Mouse (Mus musculus): Measurements from ENCODE around the gene Arfip1. TPM values are rescaled to one million over a fixed set of nuclear protein-coding genes. Genes with fewer than 3 reads are reported as not detected.

Arfip1 gene
- polyA plus RNA-seq, 1 experiment from 2014 or later, result 47.2 TPM

GRCm38 (mm10) chr3:84504291-84504690 lies 78.1 kb downstream of the Arfip1 start:
- Histone ChIP-seq H3K27ac (replicated peaks; ENCODE audit: low read depth, low read length) (no peak overlapping the region), H3K36me3 (replicated peaks; ENCODE audit: control insufficient read depth, insufficient read depth, low read depth, low read length) (no peaks in the 10 kb centered on the region), H3K4me1 (ENCODE audit: control insufficient read depth, insufficient read depth, low read length) (no peaks in the 10 kb centered on the region), H3K4me3 (ENCODE audit: low read depth, low read length) (no peak overlapping the region), H3K27me3 (ENCODE audit: control insufficient read depth, insufficient read depth, low read length) (no peaks in the 10 kb centered on the region), H3K9ac (replicated peaks; ENCODE audit: low read length) (no peak overlapping the region), H3K9me3 (replicated peaks; ENCODE audit: control insufficient read depth, low read length) (no peaks in the 10 kb centered on the region), H3K4me2 (ENCODE audit: low read depth, low read length) (no peak overlapping the region)
- DNase-seq (ENCODE audit: low spot score) (no peak), ATAC-seq (replicated peaks; ENCODE audit: insufficient number of reproducible peaks, low FRiP score, low TSS enrichment, low read depth) (no peak)
- WGBS, result 92% methylated on average over 8 of the region's 8 CpGs

GRCm38 (mm10) chr3:84502101-84502500 lies 80.3 kb downstream of the Arfip1 start:
- WGBS, result 44% methylated on average over 2 of the region's 2 CpGs
- no peak for DNase-seq (ENCODE audit: low spot score)
- Histone ChIP-seq H3K27me3 (ENCODE audit: control insufficient read depth, insufficient read depth, low read length) (no peaks in the 10 kb centered on the region), H3K4me3 (ENCODE audit: low read depth, low read length) (no peak overlapping the region), H3K9me3 (replicated peaks; ENCODE audit: control insufficient read depth, low read length) (no peaks in the 10 kb centered on the region), H3K36me3 (replicated peaks; ENCODE audit: control insufficient read depth, insufficient read depth, low read depth, low read length) (no peaks in the 10 kb centered on the region), H3K4me2 (ENCODE audit: low read depth, low read length) (no peak overlapping the region), H3K9ac (replicated peaks; ENCODE audit: low read length) (no peak overlapping the region), H3K27ac (replicated peaks; ENCODE audit: low read depth, low read length) (no peak overlapping the region), H3K4me1 (ENCODE audit: control insufficient read depth, insufficient read depth, low read length) (no peaks in the 10 kb centered on the region)
- ATAC-seq (replicated peaks; ENCODE audit: insufficient number of reproducible peaks, low FRiP score, low TSS enrichment, low read depth), result no peak

GRCm38 (mm10) chr3:84500491-84500890 lies 81.9 kb downstream of the Arfip1 start:
- Histone ChIP-seq H3K27me3 (ENCODE audit: control insufficient read depth, insufficient read depth, low read length) (no peaks in the 10 kb centered on the region), H3K4me2 (ENCODE audit: low read depth, low read length) (no peak overlapping the region), H3K27ac (replicated peaks; ENCODE audit: low read depth, low read length) (no peak overlapping the region), H3K9me3 (replicated peaks; ENCODE audit: control insufficient read depth, low read length) (no peaks in the 10 kb centered on the region), H3K36me3 (replicated peaks; ENCODE audit: control insufficient read depth, insufficient read depth, low read depth, low read length) (no peaks in the 10 kb centered on the region), H3K4me1 (ENCODE audit: control insufficient read depth, insufficient read depth, low read length) (no peaks in the 10 kb centered on the region), H3K4me3 (ENCODE audit: low read depth, low read length) (no peak overlapping the region), H3K9ac (replicated peaks; ENCODE audit: low read length) (no peak overlapping the region)
- 68% methylated on average over 10 of the region's 10 CpGs for WGBS
- DNase-seq (ENCODE audit: low spot score) (no peak), ATAC-seq (replicated peaks; ENCODE audit: insufficient number of reproducible peaks, low FRiP score, low TSS enrichment, low read depth) (no peak)

GRCm38 (mm10) chr3:84497718-84498117 lies 84.7 kb downstream of the Arfip1 start:
- Histone ChIP-seq H3K9me3 (replicated peaks; ENCODE audit: control insufficient read depth, low read length) (no peaks in the 10 kb centered on the region), H3K4me3 (ENCODE audit: low read depth, low read length) (no peak overlapping the region), H3K36me3 (replicated peaks; ENCODE audit: control insufficient read depth, insufficient read depth, low read depth, low read length) (no peaks in the 10 kb centered on the region), H3K9ac (replicated peaks; ENCODE audit: low read length) (no peak overlapping the region), H3K4me1 (ENCODE audit: control insufficient read depth, insufficient read depth, low read length) (no peaks in the 10 kb centered on the region), H3K27me3 (ENCODE audit: control insufficient read depth, insufficient read depth, low read length) (no peaks in the 10 kb centered on the region), H3K4me2 (ENCODE audit: low read depth, low read length) (no peak overlapping the region), H3K27ac (replicated peaks; ENCODE audit: low read depth, low read length) (no peak overlapping the region)
- WGBS, result 70% methylated on average over 11 of the region's 11 CpGs
- DNase-seq (ENCODE audit: low spot score) (no peak), ATAC-seq (replicated peaks; ENCODE audit: insufficient number of reproducible peaks, low FRiP score, low TSS enrichment, low read depth) (no peak)

- Histone ChIP-seq H3K27me3 (ENCODE audit: control insufficient read depth, insufficient read depth, low read length) (no peaks in the 10 kb centered on the region), H3K27ac (replicated peaks; ENCODE audit: low read depth, low read length) (no peak overlapping the region), H3K9me3 (replicated peaks; ENCODE audit: control insufficient read depth, low read length) (no peaks in the 10 kb centered on the region), H3K4me2 (ENCODE audit: low read depth, low read length) (no peak overlapping the region), H3K9ac (replicated peaks; ENCODE audit: low read length) (no peak overlapping the region), H3K4me3 (ENCODE audit: low read depth, low read length) (no peak overlapping the region), H3K4me1 (ENCODE audit: control insufficient read depth, insufficient read depth, low read length) (no peaks in the 10 kb centered on the region), H3K36me3 (replicated peaks; ENCODE audit: control insufficient read depth, insufficient read depth, low read depth, low read length) (no peaks in the 10 kb centered on the region)
- WGBS, result 90% methylated on average over 8 of the region's 8 CpGs
- ATAC-seq (replicated peaks; ENCODE audit: insufficient number of reproducible peaks, low FRiP score, low TSS enrichment, low read depth) (no peak), DNase-seq (ENCODE audit: low spot score) (no peak)
Measured at GRCm38 (mm10) chr3:84492657-84493056, 89.8 kb downstream of the Arfip1 start.

GRCm38 (mm10) chr3:84492148-84492547 lies 90.3 kb downstream of the Arfip1 start:
- Histone ChIP-seq H3K4me2 (ENCODE audit: low read depth, low read length) (no peak overlapping the region), H3K36me3 (replicated peaks; ENCODE audit: control insufficient read depth, insufficient read depth, low read depth, low read length) (no peaks in the 10 kb centered on the region), H3K4me3 (ENCODE audit: low read depth, low read length) (no peak overlapping the region), H3K27ac (replicated peaks; ENCODE audit: low read depth, low read length) (no peak overlapping the region), H3K9ac (replicated peaks; ENCODE audit: low read length) (no peak overlapping the region), H3K9me3 (replicated peaks; ENCODE audit: control insufficient read depth, low read length) (no peaks in the 10 kb centered on the region), H3K4me1 (ENCODE audit: control insufficient read depth, insufficient read depth, low read length) (no peaks in the 10 kb centered on the region), H3K27me3 (ENCODE audit: control insufficient read depth, insufficient read depth, low read length) (no peaks in the 10 kb centered on the region)
- no peak for DNase-seq (ENCODE audit: low spot score)
- WGBS, result 85% methylated on average over 4 of the region's 4 CpGs
- ATAC-seq (replicated peaks; ENCODE audit: insufficient number of reproducible peaks, low FRiP score, low TSS enrichment, low read depth), result no peak

- WGBS, result 32% methylated on average over 6 of the region's 6 CpGs
- DNase-seq (ENCODE audit: low spot score), result no peak
Measured at GRCm38 (mm10) chr3:84488716-84489115, 93.7 kb downstream of the Arfip1 start.

GRCm38 (mm10) chr3:84484891-84485290 lies 97.5 kb downstream of the Arfip1 start:
- DNase-seq (ENCODE audit: low spot score), result no peak
- no peak for ATAC-seq (replicated peaks; ENCODE audit: insufficient number of reproducible peaks, low FRiP score, low TSS enrichment, low read depth)
- Histone ChIP-seq H3K4me2 (ENCODE audit: low read depth, low read length) (no peak overlapping the region), H3K9me3 (replicated peaks; ENCODE audit: control insufficient read depth, low read length) (no peaks in the 10 kb centered on the region), H3K27ac (replicated peaks; ENCODE audit: low read depth, low read length) (no peak overlapping the region), H3K4me1 (ENCODE audit: control insufficient read depth, insufficient read depth, low read length) (no peaks in the 10 kb centered on the region; the same call in 1 of the 2 replicates), H3K36me3 (replicated peaks; ENCODE audit: control insufficient read depth, insufficient read depth, low read depth, low read length) (no peaks in the 10 kb centered on the region), H3K4me3 (ENCODE audit: low read depth, low read length) (no peak overlapping the region), H3K27me3 (ENCODE audit: control insufficient read depth, insufficient read depth, low read length) (peaks cover 7% of the 10 kb centered on the region; the same call in 1 of the 2 replicates), H3K9ac (replicated peaks; ENCODE audit: low read length) (no peak overlapping the region)
- 74% methylated on average over 3 of the region's 3 CpGs for WGBS

More at GRCm38 (mm10) chr3:84488716-84489115, 93.7 kb downstream of the Arfip1 start:
- no peak overlapping the region for H3K4me2 ChIP-seq (ENCODE audit: low read depth, low read length)
- ATAC-seq (replicated peaks; ENCODE audit: insufficient number of reproducible peaks, low FRiP score, low TSS enrichment, low read depth), result no peak
- H3K9ac ChIP-seq (replicated peaks; ENCODE audit: low read length), result no peak overlapping the region
- H3K27ac ChIP-seq (replicated peaks; ENCODE audit: low read depth, low read length), result no peak overlapping the region
- H3K4me1 ChIP-seq (ENCODE audit: control insufficient read depth, insufficient read depth, low read length), result no peaks in the 10 kb centered on the region
- no peak overlapping the region for H3K4me3 ChIP-seq (ENCODE audit: low read depth, low read length)
- no peaks in the 10 kb centered on the region for H3K27me3 ChIP-seq (ENCODE audit: control insufficient read depth, insufficient read depth, low read length)
- no peaks in the 10 kb centered on the region for H3K36me3 ChIP-seq (replicated peaks; ENCODE audit: control insufficient read depth, insufficient read depth, low read depth, low read length)
- H3K9me3 ChIP-seq (replicated peaks; ENCODE audit: control insufficient read depth, low read length), result no peaks in the 10 kb centered on the region

All from embryonic facial prominence, embryonic 11.5 days (tissue).